Mouse (Mus musculus) layer of hippocampus, postnatal 14 days (tissue): ENCODE data around the gene Eif4enif1. TPM values are rescaled to one million over a fixed set of nuclear protein-coding genes. Genes with fewer than 3 reads are reported as not detected.
A peak's percentile ranks its signal among the peaks of the same experiment; 100 is the strongest.
"Not testable (repeated sequence)": the region's sequence is repeated elsewhere in the genome, so short reads cannot be mapped to it uniquely, and the experiment has no call there.

ENCODE experiments used
- DNase-seq, 2 experiments: peaks; one replicate each; pipeline ENCODE4 v3.0.0; 2021 to 2022; ENCODE audit warnings: low spot score in 2 of 2, mixed read lengths in 1 of 2
- total RNA-seq, 2 experiments: library from RNA; stranded (reverse); gene quantifications; 2 replicates each; pipeline ENCODE4 v1.2.3; 2021

Eif4enif1 gene
- total RNA-seq, 2 experiments from 2014 or later, result 61.5 to 66.1 TPM

GRCm38 (mm10) chr11:3180510-3181160 is 21.6 kb upstream of the Eif4enif1 start:
- DNase-seq, result not testable (repeated sequence)

DNA sequence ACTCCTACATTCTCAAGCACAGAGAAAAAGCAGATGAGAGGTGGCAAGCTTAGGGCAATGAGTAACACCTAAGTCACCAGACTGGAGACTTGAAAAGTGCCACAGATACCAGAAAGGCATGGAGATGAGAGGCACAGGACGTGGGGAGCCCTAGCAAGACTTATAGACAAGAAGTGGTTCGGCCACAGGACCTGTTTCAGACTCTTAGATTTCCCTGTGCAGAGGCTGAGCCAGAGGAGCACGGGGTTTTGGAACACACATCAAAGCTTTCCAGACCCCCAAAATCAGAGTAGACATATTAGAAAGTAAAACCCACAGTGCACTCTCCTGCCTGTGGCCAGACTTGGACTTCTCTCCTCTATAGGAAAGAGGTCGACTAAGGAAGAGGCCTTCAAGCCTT is 20.9 kb upstream of the Eif4enif1 start:
- peak; percentile 58 to 65 for DNase-seq

GRCm38 (mm10) chr11:3181971-3182370 is 20.2 kb upstream of the Eif4enif1 start:
- not testable (repeated sequence) for DNase-seq

- not testable (repeated sequence) for DNase-seq
These were observed 19.5 kb upstream of the Eif4enif1 start for GRCm38 (mm10) chr11:3182707-3183106.

DNA sequence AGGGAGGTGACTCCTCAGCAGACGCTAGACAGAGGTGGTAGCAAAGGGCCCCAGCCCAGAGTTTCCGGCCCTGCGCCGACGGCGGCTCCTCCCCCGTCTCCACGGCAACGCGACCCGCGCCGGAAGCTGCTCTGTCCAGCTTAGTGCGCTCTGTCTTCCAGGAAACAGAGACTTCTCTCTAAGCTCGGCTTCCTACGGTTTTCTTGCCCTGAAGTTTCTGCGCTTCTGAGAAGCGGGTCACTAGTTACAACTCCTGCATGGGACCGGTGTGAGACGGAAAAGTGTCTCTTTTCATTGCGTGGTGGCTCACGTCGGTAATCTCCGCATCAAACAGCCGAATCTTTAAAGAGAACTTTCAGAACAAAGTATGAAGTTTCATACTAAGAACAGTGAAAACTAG is 8.8 kb upstream of the Eif4enif1 start, which contains the start of gene Sfi1:
Gene Sfi1 (minus strand): TSS at position 101 of the 400 bp plus-strand sequence.
- DNase-seq, result no peak

DNA sequence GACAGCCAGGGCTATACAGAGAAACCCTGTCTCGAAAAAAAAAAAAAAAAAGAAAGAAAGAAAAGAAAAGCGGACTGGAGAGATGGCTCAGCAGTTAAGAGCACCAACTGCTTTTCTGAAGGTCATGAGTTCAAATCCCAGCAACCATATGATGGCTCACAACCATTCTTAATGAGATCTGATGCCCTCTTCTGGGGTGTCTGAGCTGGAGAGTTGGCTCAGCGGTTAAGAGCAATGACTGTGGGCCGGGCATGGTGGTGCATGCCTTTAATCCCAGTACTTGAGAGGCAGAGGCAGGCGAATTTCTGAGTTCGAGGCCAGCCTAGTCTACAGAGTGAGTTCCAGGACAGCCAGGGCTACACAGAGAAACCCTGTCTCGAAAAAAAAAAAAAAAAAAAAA is 1.6 kb upstream of the Eif4enif1 start:
- DNase-seq, result not testable (repeated sequence)

DNA sequence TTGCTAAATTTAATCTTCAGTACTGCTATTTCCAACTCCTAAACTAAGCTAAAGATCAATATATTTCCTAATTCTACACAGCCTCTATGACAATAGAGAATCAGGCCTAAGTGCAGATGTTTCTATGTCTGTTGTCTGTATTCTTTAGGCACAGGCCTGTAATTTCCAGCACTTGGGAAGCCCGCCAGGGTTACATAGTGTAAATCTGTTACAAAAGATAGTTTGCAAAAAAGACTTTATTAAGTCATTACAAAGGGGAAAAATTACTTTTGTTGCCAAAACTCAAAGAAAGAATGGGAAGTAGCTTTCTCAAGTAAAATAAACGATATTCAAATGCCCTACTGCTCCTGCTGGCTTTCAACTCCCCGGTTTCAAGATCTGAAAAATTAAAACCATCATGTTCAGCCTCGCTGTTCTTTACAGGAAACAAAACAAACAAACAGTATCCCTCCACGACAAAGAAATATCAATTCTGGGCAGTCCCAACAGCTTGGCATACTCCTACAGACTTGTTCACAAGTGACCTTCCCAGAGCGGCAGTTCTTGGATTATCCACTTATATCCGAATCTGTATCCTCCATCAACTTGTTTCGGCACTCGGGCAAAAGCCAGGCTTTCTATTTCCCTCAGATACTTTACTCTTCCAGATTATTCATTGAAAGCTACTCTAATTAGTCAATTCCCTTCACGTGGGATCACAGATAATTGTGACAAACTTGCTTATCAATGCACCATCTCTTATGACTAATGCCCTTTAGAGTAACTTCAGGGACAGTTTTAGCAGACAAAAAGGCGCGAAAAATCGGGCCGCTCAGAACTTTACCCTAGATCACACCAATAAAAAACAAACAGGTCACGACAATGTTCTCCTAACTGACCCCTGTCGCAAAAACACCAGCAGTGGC is 614 bp upstream of the Eif4enif1 start:
- DNase-seq, result peak; percentile 6 to 26

DNA sequence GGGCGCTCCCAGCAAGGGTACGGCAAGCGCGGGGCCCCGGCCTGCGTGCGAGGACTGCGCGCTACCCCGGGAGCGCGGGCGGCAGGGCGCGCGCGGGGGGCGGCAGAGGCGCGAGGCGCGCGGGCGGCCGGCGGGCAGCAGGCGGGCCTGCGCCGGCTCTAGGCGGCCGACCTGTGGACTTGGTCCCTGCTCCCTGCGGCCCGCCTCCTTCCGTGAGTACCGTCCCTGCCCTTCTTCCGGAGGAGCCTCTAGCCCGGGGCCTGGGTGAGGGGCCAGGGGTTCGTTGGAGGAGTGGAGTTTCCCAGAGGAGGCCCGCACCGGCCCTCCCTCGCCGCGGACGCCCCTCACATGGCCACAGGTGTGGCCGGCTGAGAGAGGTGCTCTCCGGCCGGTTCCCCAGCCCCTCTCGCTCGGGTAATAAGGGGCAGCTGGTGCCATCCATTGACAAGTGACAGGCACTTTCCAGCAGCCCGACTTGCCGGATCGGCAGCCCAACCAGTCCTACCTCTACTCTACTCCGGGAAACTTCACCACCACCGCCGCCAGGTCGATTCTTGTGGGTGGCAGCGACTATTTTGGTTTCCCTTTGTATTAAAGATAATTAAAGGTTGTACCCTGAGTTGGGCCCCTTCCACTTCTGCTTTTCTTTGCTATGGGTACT is 719 bp downstream of the Eif4enif1 start:
- DNase-seq, result peak; percentile 42 to 56

- DNase-seq, result no peak
These were observed 1.6 kb downstream of the Eif4enif1 start for GRCm38 (mm10) chr11:3203771-3204170.

DNA sequence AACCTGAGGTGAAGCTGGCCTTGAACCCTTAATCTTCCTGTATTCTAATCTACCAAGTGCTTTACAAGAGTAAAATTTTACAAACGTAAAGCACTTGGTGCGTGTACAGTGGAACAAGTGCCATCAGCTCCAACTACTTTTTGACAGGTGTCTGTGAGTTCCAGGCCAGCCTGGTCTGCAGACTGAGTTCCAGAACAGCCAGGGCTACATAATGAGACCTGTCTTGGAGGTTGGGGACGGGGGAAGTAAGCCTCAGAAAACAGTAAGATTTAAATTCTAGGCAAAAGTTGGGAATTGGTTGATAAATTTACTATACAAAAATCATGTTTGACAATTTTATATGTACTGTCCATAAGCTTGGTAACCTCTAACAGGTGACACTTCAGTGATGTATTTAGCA is 3.0 kb downstream of the Eif4enif1 start:
- DNase-seq, result no peak

DNA sequence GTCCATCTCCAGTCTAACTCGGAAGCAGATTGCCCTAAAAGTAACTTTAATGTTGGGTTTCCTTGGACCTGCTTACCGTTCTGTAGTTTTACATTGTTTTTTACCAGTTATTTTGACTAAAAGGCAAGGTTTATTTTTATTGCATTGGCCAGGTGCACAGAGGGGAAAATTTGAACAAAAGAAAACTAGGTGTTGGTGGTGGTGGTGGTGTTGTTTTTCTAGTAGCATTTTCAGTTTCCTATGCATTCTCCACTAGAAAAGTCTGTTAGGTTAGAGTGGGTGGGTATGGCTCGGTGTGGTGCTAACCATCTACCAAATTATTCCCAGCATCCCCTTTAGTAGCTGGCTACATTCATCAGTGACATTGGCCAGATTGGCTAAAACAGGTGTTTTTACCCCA is 4.6 kb downstream of the Eif4enif1 start:
- no peak for DNase-seq

DNA sequence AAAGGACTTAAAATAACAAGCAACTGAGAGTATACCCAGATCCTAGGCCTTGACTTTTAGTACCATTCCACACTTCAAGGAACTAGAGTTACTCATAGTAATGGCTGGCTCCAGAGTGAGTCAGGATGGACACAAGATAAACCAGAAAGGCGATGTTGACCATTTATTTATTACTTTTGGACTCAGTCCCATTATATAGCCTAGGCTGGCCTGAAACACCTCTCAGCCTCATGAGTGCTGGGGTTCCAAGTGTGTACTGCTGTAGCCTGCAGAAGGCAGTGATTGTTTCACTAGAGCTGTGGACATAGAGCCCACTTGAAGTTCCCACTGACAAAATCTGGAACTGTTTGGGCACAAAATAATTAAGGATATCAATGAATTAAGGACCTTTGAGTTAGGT is 10.3 kb downstream of the Eif4enif1 start:
- DNase-seq, result no peak

GRCm38 (mm10) chr11:3223105-3223504 is 20.9 kb downstream of the Eif4enif1 start:
- DNase-seq, result no peak

DNA sequence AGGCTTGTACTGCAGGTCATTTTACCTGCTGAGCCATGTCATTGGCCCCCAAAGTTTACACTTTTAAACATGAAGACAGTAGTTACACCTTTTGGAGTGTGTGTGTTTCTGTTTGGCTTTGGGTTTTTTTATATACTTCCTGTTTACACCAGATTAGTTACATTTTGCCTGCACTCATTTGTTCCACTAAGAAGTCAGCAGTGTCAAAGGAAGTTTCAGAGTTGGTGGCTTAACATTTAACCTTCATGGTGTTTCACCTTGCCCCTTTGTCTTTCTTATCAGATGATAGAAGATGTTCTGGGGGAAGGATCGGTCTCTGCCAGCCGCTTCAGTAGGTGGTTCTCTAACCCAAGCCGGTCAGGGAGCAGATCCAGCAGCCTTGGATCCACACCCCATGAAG is 24.9 kb downstream of the Eif4enif1 start:
- no peak for DNase-seq

DNA sequence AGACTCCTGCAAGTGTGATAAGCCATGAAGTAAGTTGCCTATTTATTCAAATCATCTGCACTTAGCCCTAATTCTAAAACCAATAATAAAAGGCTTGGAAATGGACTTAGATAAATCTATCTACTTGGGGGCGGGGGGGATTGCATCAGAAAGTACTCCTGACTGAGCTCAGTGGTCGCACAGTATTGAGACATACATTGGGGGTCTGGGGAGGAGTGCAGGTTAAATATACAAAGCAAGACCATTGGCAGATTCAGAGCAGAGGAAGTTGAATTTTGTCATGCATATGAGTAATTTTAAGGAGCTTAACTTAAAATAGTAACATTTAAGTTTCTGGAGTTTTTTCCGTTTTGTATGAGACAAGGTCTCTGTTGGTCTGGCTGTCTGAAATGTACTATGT is 30.1 kb downstream of the Eif4enif1 start:
- no peak for DNase-seq

GRCm38 (mm10) chr11:3233704-3234103 is 31.5 kb downstream of the Eif4enif1 start:
- no peak for DNase-seq

DNA sequence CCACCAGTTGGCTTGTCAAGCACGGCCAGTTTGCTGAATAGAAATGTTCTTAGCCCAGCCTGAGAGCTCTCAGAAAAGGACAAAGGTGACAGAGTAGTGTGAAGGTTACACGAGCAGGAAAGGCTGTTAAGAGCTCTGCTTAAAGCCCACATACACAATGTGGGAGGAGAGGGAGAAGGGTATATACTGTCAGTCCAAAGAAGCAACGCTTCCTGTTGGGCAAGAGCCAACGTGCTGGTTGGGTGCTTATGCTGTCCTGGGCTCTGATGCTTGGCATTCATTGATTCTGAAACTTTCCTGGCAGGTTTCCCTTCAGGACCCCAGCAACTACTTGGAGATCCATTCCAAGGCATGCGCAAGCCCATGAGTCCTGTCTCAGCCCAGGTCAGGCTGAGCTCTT is 33.1 kb downstream of the Eif4enif1 start:
- no peak for DNase-seq

GRCm38 (mm10) chr11:3242395-3242794 is 40.2 kb downstream of the Eif4enif1 start:
- no peak for DNase-seq

DNA sequence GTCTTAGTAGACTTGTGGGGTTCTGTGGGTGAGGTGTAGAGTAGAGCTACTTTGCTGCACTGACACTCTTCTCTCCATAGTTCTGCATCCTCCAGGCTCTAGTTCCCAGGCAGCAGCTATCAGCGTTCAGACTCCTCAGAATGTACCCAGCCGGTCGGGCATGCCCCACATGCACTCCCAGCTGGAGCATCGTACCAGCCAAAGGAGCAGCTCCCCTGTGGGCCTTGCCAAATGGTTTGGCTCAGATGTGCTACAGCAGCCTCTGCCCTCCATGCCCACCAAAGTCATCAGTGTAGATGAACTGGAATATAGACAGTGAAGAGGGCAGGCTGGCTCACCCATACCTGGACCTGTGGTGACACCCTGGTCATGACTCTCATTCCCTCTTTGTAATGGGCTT is 41.6 kb downstream of the Eif4enif1 start:
- peak; percentile 29 to 32 for DNase-seq

GRCm38 (mm10) chr11:3247387-3247786 is 45.2 kb downstream of the Eif4enif1 start:
- no peak for DNase-seq

DNA sequence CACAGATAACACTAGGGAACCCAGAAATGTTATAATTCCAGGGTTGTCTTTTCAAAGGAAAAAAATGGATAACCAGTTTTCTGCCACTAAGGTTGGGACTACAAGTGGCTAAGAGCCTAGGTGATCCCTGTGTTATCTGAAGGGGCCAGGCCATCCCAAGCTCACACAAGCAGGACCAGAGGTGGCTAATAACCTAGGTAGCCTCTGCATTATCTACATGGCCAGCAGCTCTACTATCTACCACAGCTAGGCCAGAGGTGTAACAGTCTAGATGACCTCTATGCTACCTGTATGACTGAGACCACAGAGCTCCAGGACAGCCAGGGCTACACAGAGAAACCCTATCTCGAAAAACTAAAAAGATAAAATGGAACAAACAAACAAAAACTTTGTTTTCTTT is 57.3 kb downstream of the Eif4enif1 start:
- no peak for DNase-seq
